Mouse (Mus musculus): Measurements from ENCODE around the gene Rrp7a.

DNA sequence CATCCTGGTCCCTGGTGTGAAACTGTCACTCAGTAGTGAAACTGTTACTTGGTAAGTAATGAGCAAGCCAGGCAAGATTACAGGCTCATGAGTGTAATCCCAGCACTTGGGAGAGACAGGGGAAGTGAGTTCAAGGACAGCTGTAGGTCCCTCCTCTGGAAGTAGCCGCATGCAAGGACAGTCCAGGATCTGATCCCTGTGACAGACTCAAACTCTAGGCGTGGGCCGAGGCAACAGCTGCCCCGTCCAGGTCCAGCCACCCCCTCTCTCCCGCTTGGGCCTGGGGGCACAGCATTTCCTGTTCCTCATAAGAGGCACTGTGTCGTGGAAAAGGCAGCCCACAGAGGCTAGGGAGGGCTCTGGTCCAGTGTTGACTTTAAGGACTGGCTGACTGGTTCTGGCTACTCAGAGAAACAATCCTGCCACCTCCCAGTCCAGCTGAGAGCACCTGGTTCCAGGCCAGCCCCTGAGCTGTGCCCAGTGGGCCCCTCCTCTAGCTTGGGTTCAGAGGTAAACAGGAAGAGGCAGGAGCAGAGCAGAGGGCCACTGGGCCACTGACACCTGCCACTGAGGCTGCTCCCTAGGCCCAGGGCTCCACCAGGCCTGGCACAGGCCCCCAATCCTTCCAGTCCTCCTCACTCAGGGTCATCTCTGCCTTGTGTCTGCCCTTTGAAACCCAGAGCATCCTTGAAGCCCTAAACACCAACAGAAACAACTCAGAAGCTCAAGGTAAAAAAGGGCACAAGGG is 33.2 kb upstream of the Rrp7a start:
- TF ChIP-seq CTCF (conservative IDR thresholded peaks at IDR 0.05; ENCODE audit: low read length) = no peak
- no peak for TF ChIP-seq NANOG (IDR thresholded peaks at IDR 0.05; ENCODE audit: borderline replicate concordance, low read length)
- no peak for TF ChIP-seq POU5F1 (IDR thresholded peaks at IDR 0.05; ENCODE audit: borderline replicate concordance, low read length)

All from E14TG2a.4 (cell line).